Mouse (Mus musculus) erythroid progenitor cell, adult 5-6 weeks (primary cell): Measurements from ENCODE around the gene Rpl3l. TPM values are rescaled to one million over a fixed set of nuclear protein-coding genes. Genes with fewer than 3 reads are reported as not detected.

Experiments used
- ATAC-seq: replicated peaks from 2 replicates; pipeline ENCODE4 v1.8.0; 2016; ENCODE audit warnings: moderate number of reproducible peaks, mild to moderate bottlenecking, moderate TSS enrichment, inconsistent platforms; ENCODE audit not compliant: poor library complexity, low FRiP score, severe bottlenecking
- total RNA-seq, 2 experiments: library from RNA; stranded (forward) in 1 of 2; stranded (reverse) in 1 of 2; fragments of 150-400 nt in 1 of 2; fragments of 186-747, 209-891 nt in 1 of 2; gene quantifications; 2 replicates each; pipeline versions ENCODE4 v1.2.3 to v1.2.4; 2015 to 2017; ENCODE audit warnings: low replicate concordance in 2 of 2

Gene Rpl3l
- total RNA-seq (2015; ENCODE audit: low replicate concordance) = not detected in 2 replicates
- total RNA-seq (2017; ENCODE audit: low replicate concordance) = not detected in 2 replicates

DNA sequence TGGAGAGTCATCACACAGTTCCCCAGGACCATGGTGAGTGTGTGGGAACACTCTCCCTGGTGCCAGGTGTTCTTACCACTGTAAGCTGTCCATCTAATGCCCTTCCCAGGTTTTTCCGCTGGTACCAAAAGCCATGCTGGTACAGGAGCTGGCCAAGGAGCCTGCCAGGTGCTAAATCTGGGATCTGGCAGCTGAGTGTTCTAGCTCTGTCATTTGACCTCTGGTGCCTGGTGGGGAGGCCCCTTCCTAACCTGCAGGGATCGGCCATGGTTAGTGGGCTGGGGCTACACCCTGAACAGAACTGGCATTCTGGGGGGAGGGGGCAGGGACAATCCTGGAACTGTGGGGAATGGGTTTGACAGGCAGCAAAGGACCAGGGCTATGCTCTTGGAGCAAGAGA, at the start of gene Rpl3l:
Gene Rpl3l, plus strand, starts transcription at position 203 of the 400 bp plus-strand sequence.
- no peak for ATAC-seq

DNA sequence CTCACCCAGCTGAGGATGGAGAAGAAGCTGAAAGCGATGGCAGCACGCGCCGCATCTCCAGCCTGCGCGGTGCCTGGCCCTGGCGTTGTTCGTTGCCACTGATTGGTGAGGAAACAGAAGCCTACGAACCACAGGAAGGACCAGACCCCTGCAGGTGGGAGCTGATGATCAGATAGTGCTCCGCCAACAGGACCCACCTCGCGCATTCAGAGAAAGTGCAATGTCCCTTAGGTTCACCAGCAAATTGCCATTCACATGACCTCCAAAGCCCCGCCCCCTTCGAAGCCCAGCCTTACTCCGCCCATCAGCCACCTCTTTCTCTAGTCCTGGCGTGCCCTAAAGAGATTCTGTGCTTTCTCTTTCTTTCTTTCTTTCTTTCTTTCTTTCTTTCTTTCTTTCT, 41.1 kb upstream of the Rpl3l start:
- peak; percentile 70 for ATAC-seq

DNA sequence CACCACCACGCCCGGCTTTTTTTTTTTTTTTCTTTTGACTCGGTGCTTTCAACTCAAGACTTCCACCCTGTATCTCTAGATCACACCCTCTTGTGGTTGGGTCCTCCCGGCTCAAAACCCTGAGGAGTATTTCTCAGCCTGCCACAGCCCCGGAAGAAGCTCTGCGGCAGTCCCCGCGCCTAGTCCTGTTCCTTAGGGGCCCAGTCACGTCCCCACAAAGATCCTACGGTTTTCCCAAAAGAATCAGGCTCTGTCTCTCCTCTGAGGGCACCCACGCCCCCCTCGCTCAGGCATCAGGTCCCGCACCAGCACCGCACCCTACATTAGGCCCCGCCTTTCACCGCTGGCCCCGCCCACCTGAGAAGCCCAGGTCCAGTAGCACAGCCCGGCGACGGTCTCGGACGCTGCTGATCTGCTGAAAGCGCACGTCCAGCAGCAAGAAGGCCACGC, 40.4 kb upstream of the Rpl3l start:
- peak; percentile 72 for ATAC-seq

DNA sequence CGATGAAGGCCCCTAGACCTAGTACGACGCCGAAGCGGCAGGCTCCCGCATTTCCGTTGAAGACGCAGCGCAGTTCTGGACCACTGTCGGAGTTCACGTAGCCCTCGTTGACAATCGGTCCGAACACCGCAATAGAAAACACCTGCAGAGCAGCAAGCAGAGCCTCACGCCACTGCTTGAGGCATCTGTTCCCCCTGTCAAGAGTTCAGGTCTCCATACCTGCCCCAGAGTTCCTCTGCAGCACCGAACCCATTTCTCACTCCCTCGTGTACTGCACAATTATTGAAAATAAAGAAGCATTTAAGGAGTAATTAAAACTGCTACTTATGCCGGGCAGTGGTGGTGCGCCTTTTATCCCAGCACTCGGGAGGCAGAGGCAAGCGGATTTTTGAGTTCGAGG, 40.0 kb upstream of the Rpl3l start:
- 0 out of 2 replicates have a peak, but pooled peaks have one; percentile 17 for ATAC-seq

DNA sequence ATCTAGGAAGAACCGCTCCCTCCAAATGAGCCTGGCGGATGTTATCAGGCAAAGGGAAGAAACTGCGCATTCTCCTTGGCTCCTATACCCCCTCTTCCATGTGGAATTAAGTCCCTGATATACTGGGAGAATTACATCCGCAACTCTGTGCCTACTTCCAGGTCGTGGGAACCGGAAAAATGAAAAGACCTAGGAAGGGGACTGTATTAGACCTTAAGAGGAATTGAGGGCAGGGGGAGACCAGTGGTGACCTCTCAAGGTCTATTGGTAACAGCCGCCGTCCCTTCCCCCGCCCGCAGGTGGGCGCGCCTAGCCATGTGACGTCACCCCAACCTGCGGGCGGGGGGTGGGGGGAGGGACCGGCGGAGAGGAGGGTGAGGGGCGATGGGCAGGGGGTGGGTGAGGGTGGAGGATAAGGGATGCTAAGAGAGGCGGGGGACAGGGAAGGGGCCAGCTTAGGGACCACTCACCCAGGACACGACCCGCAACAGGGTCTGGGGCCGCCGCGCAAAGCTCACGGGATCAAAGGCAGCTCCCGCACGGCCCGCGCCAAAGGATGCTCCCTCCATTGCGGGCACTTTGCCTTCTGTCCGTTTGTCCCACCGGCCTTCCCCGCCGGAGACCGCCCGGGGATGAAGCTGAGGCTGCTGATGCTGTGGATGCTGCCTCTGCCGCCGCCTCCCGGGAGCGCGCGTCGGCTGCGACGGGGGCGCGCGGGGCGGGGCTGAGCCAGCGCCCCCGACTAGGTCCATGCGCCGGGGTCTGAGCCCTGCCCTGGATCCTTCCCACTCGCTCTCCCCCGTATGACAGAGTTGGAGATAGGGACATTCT, 38.2 kb upstream of the Rpl3l start, which contains the start of gene Syngr3:
Gene Syngr3, minus strand, starts transcription at position 705 of the 831 bp plus-strand sequence.
- no peak for ATAC-seq

DNA sequence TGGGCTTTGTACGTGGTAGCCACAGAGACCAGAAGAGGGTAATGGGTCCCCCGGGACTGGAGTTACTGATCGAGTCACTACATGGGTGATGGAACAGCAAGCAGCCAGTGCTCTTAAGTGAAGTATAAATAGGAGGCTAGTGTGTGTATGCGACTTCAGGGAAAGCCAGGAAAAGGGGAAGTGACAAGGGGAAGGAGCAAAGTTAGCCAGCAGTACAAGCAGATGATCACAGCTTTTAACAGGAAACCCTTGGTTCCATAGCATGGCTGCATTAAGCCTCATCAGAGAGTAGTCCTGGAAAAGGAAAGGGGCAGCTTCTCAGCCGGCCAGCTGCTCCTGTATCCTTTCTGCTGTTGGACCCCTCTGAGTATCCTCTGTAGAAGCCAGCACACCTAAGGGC, 35.2 kb upstream of the Rpl3l start:
- no peak for ATAC-seq

DNA sequence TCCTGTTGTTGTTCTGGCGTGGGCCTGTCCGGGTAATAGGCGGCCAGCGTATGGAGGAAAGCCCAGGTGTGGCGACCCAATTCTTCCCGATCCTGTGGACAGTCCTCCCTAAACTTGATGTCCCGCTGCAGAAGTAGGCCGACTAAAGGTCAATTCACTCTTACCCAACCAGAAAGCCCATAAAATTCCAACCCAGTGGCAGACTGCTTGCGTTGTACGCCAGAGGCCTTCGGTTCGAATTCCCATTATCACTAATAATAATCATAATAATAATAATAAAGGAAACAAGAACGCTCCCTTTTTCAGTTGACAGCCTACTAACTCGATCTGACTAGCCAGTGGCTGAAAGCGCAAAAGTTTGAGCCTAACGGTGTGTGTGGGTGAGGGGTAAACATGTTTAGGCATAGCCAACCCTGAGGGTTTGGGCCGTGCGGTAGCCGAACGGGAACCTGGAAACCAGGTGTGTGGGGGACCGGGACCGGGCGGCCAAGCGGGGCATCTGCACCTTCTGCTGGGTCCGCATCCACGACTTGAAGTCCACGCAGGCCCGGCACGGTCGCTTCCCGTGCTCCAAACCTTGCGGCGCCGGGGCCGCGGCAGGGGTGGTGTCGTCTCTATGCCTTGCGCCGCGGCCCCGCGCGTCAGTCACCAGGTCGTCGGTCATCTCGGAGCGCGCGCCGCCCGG, 32.2 kb upstream of the Rpl3l start:
- no peak for ATAC-seq

DNA sequence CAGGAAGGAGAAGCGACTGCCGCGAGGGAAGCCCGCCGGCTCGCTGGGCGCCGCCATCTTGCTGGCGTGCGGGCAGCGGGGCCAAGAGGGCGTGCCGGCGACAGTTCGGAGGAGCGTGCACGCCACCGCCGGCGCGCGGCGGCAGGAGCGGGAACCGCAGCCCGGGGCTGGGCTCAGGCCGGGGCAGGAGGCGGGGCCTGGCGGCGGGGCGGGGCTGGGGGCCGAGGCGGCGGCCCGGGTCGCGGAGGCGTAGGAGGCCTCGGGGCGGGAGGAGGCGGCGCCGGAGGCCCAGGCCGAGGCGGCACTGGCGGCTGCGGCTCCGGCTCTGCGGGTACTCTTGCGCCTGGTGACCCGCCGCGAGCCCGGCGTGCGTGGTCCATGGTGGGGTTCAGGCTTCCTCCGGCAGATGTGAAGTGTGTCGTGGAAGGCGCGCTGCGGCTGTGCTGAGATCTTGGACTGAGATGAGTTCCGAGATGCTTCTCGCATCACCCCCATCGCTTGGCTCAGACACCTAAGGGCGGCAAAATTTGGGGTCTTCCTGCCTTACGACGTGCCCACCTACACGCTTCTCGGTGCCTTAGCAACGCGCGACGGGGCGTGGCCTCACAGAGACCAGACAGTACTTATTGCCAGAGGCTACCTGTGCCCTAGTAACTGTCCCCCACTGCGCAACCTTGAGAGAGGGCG, 31.5 kb upstream of the Rpl3l start, which contains the start of the genes Gfer and Noxo1:
Gene Gfer, minus strand, starts transcription at position 146 of the 687 bp plus-strand sequence.
Gene Noxo1, plus strand, starts transcription at position 224 of the 687 bp plus-strand sequence.
- peak; percentile 94 for ATAC-seq

DNA sequence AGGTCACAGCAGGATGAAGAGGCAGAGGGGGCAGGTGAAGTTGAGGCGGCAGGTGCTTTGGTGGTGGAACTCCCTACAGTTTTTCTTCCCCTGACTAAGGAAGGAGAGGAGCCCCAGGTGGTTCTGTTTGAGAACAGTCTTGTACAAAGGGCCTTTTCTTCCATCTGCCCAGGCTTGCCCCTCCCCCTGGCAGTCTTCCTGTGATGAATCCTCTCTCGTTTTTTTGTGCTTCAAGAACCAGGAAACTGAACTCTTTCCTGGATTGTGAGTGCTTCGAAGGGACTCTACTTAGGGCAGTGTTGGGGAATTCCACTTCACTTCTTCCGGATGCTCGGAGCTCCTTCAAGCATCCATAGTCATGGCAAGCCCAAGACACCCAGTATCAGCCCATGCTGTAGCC, 29.6 kb upstream of the Rpl3l start:
- no peak for ATAC-seq

DNA sequence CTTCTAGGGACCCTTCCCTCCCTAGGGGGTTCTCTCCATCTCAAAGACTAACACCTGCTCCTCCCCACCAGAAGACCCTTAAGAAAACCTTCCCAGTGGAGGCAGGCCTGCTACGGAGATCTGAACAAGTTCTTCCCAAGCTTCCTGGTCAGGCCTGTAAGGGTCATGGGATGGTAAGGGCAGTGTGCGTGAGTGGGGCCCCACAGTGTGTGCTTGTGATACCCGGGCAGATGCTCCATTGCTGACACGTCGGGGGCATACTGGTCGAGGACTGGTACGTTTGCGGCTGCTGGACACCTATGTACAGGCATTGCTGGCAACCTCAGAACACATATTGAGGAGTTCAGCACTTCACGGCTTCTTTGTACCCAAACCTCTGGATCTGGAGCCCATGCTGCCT, 28.9 kb upstream of the Rpl3l start:
- ATAC-seq = no peak

DNA sequence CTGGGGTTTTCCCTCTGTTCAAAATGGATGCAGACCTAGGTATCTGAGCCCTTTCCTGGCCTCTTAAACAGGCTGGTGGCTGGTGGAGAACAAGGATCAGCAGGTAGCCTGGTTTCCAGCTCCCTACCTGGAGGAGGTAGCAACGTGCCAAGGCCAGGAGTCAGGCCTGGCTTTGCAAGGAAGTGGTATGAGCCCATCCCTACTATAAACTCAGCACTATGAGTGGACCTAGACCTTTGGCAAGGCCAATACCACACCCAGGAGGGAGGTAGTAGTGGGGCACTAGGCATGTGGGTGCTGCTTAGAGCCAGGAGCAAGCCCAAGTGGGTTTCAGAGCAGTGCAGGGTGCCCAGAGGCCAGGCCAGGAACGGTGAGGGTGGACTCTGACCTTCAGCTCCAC, 28.1 kb upstream of the Rpl3l start:
- ATAC-seq = no peak

DNA sequence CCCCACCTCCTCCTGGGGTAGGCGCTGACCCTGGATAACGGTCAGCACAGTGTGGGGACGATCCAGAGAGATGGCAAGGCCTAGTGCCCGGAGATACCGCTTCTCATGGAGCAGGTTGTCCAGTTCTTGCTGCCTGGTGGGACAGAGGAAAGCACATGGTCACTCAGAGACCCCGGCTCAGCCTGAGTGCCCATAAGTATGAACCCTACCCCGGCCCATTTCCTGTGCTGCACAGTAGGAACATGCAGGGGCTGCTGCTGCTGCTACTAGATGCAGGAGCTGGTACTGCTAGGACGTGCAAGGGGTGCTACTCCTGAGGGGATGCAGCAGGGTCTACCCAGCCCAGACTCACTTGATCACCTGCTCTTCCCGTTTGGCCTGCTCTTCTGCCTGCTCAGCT, 26.4 kb upstream of the Rpl3l start:
- no peak for ATAC-seq

DNA sequence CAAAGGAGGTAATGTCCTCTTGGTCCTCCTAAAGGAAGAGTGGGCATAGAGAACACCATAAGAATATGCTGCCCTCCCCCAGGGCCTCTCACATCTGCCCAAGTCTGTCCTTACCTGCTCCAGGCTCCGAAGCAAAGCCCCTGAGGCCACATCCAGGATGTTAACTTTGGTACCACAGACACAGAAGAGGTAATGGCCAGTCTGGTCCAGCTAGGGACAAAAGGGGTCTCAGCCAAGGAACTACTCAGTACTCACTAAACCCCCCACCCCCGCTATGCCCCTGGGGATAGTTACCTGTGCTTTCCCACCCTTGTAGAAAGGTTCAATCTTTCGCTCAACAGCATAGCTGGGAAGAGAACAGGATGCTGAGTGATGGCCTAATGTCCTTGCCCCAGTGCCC, 21.8 kb upstream of the Rpl3l start:
- no peak for ATAC-seq

DNA sequence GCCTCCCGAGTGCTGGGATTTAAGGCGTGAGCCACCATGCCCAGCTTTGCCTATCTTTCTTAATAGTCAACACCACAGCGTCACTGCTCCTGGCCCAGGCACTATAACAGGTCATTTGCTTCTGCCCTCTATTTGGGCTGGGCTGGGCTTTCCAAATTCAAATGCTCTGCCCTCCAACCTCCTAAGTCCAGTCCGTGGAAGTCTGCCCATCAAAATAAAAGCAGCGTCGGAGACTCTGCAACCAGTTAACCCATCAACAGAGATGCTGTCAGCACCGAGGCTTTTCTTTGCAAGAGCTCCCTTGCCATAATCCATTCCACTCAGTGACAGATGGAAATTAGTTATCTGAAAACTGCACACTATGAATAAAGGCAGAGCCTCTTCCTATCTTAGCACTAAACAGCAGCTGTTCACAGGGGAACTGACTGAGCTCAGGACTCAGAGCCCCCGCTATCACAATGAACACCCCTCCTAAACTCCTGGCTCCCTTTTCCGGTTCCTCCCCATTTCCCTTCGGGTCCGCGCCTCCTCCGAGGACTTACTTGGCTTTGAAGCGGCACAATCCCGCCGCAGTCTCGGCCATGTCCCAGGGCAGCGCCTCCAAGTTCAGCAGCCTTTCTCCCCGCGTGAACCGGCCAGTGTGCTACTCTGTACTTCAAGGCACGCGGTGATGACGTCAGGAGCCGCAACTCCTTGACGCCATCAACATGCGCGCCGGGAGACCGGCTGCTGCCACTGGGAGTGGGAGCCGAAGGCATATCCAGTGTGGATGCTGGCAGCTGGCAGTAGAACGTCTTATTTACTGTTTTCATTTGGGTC, 20.4 kb upstream of the Rpl3l start, which contains the start of gene Tbl3:
Gene Tbl3, minus strand, starts transcription at position 679 of the 819 bp plus-strand sequence.
- peak; percentile 89 for ATAC-seq

DNA sequence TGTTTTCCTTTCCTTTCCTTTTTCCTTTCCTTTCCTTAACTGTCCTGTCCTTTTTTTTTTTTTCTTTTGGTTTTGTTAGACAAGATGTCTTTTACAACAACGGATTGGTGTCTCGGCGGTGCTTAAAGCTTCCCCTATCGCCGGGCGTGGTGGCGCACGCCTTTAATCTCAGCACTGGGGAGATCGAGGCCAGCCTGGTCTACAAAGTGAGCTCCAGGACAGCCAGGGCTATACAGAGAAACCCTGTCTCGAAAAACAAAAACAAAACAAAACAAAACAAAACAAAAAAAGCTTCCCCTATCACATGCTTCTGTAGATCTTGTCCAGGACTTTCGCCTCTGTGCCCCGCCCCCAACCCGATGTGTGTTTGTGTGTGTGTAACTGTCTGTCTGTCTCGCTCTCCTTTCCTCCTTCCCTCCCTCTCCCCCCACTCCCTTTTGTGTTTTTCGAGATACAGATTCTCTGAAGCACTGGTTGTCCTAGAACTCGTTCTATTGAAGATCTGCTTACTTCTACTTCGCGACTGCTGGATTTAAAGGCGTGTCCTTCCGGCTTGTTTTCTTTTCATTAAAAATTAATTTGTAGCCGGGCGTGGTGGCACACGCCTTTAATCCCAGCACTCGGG, 19.7 kb upstream of the Rpl3l start:
- ATAC-seq = peak; percentile 57

DNA sequence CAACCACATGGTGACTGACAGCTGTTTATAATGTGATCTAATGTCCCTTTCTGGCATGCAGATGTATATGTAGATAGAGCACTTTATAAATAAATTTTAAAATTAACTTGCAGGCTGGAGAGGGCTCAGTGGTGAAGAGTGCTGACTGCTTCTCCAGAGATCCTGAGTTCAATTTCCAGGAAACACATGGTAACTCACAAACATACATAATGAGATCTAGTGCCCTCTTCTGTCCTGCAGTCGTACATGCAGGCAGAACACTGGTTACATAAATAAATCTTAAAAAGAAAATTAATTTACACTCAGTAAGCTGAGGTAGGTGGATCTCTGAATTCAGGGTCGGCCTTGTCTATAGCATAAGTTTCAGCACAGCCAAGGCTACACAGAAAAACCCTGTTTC, 19.0 kb upstream of the Rpl3l start:
- no peak for ATAC-seq

DNA sequence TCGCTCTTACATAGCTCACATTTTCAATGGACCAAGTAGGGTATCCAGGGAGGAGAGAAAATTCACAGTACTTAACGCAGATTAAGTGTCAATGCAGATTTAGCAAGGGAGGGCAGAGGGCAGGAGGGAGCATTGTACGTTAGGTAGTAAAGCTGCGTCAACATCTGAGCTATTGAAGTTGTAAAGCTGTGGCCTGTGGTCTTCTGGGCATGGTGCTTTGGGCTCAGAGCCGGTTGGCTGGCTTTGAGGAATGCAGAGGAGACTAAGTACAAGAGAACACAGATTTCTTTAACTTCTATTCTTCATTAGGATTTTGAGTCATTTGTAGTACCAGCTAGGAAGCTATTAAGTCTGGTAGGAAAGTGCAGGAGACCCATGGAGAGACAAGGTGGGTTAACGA, 12.1 kb upstream of the Rpl3l start:
- no peak for ATAC-seq

DNA sequence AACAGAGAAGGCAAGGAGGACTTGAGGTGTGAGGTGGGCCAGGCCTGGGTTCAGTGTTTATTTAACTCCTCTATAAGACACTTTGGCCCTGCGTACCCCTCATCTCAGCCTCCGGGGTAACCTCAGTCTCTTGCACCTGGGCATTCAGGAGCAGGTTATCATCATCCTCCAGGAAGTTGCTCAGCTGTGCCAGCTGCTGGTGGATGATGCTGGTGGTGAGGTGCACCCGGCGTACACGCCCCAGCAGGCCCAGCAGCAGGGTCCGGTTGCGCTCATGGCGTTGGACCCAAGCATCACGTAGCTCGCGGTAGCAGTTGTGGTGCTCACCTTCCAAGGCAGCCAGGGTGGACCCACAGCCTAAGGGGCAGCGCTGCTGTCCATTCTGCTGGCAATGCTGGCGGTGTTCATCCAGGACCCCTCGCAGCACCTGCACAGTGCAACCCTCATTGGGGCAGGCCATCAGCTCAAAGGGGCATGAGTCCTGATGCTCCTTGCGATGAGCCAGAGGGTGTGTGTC, 11.4 kb upstream of the Rpl3l start:
- ATAC-seq = no peak

DNA sequence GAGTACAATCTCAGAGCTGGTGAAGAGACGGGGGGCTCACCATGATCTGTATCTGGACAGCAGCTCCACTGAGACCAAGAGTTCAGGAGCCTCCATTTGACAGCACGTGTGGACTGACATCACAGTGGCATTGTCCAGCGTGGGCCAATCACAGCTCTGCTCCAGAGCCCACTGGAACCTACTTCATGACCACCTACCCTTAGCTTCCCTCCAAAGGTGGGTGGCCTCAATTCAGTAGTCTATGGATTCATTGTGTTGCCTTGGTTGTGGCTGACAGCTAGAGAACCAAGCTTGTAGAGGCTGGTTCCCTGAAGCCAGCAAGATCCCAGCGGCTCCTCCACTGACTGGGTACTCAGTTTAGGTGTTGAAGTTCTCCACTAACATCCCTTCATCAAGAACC, 9.7 kb upstream of the Rpl3l start, which contains the start of the genes Rnf151 and Rps2:
Gene Rnf151, minus strand, starts transcription at position 121 of the 400 bp plus-strand sequence.
Gene Rps2, plus strand, starts transcription at position 174 of the 400 bp plus-strand sequence.
- ATAC-seq = no peak
